Mouse (Mus musculus): Measurements from ENCODE around the gene Mafg.

GRCm38 (mm10) chr11:120641869-120642268, 8.5 kb upstream of the Mafg start:
- TF ChIP-seq E2F4 (IDR thresholded peaks at IDR 0.05; ENCODE audit: borderline replicate concordance, low read depth, low read length) (no peak), MEF2A (IDR thresholded peaks at IDR 0.05; ENCODE audit: extremely low read depth, insufficient replicate concordance, low read depth, low read length, poor library complexity, severe bottlenecking) (no peak), CHD1 (IDR thresholded peaks at IDR 0.05; ENCODE audit: low read depth, low read length) (no peak), CTCF (IDR thresholded peaks at IDR 0.05 in 2 of 3, conservative IDR thresholded peaks at IDR 0.05 in 1 of 3; ENCODE audit: control insufficient read depth in 1 of 3, insufficient read depth in 1 of 3, low read depth in 2 of 3, low read length in 3 of 3, poor library complexity in 1 of 3, severe bottlenecking in 1 of 3) (no peak)
